Mouse (Mus musculus): ENCODE data around the gene Rsad1. TPM values are rescaled to one million over a fixed set of nuclear protein-coding genes. Genes with fewer than 3 reads are reported as not detected.

Gene Rsad1
- polyA plus RNA-seq (2015; fragmentation: Illumina TruSeq; extraction: RNeasy Lipid Tissue Mini Kit (QIAGEN cat#74804); ENCODE audit: insufficient read depth, low replicate concordance): 5.6 TPM

GRCm38 (mm10) chr11:94548888-94549690, at the start of gene Rsad1:
TSS of gene Rsad1 (minus strand) at chr11:94549255.

GRCm38 (mm10) chr11:94564437-94565150, 15.5 kb upstream of the Rsad1 start, which contains the start of gene Chad:
TSS of gene Chad (plus strand) at chr11:94565047.

GRCm38 (mm10) chr11:94521219-94521843, 27.7 kb downstream of the Rsad1 start, which contains the start of gene Mycbpap:
TSS of gene Mycbpap (minus strand) at chr11:94521742.

GRCm38 (mm10) chr11:94499661-94500152, 49.3 kb downstream of the Rsad1 start, which contains the start of gene Epn3:
TSS of gene Epn3 (minus strand) at chr11:94499974.

Other genes with a start within 250 kb of the Rsad1 start
- gene Luc7l3, start 227.3 kb downstream of the Rsad1 start, polyA plus RNA-seq (2015; fragmentation: Illumina TruSeq; extraction: RNeasy Lipid Tissue Mini Kit (QIAGEN cat#74804); ENCODE audit: insufficient read depth, low replicate concordance): 285 TPM
- gene Ankrd40, start 221.3 kb downstream of the Rsad1 start, polyA plus RNA-seq (2015; fragmentation: Illumina TruSeq; extraction: RNeasy Lipid Tissue Mini Kit (QIAGEN cat#74804); ENCODE audit: insufficient read depth, low replicate concordance): 64.1 TPM
- 15.6 TPM for gene Abcc3, start 156.3 kb downstream of the Rsad1 start, polyA plus RNA-seq (2015; fragmentation: Illumina TruSeq; extraction: RNeasy Lipid Tissue Mini Kit (QIAGEN cat#74804); ENCODE audit: insufficient read depth, low replicate concordance)
- 0.76 TPM for gene Cacna1g, start 75.1 kb downstream of the Rsad1 start, polyA plus RNA-seq (2015; fragmentation: Illumina TruSeq; extraction: RNeasy Lipid Tissue Mini Kit (QIAGEN cat#74804); ENCODE audit: insufficient read depth, low replicate concordance)
- gene Spata20, start 63.1 kb downstream of the Rsad1 start, polyA plus RNA-seq (2015; fragmentation: Illumina TruSeq; extraction: RNeasy Lipid Tissue Mini Kit (QIAGEN cat#74804); ENCODE audit: insufficient read depth, low replicate concordance): not detected
- not detected for gene Epn3, start 49.3 kb downstream of the Rsad1 start, polyA plus RNA-seq (2015; fragmentation: Illumina TruSeq; extraction: RNeasy Lipid Tissue Mini Kit (QIAGEN cat#74804); ENCODE audit: insufficient read depth, low replicate concordance)
- gene Mycbpap, start 27.5 kb downstream of the Rsad1 start, polyA plus RNA-seq (2015; fragmentation: Illumina TruSeq; extraction: RNeasy Lipid Tissue Mini Kit (QIAGEN cat#74804); ENCODE audit: insufficient read depth, low replicate concordance): 0.18 TPM
- not detected for gene Chad, start 15.8 kb upstream of the Rsad1 start, polyA plus RNA-seq (2015; fragmentation: Illumina TruSeq; extraction: RNeasy Lipid Tissue Mini Kit (QIAGEN cat#74804); ENCODE audit: insufficient read depth, low replicate concordance)
- 46.7 TPM for gene Acsf2, start 52.6 kb upstream of the Rsad1 start, polyA plus RNA-seq (2015; fragmentation: Illumina TruSeq; extraction: RNeasy Lipid Tissue Mini Kit (QIAGEN cat#74804); ENCODE audit: insufficient read depth, low replicate concordance)
- gene Lrrc59, start 80.5 kb upstream of the Rsad1 start, polyA plus RNA-seq (2015; fragmentation: Illumina TruSeq; extraction: RNeasy Lipid Tissue Mini Kit (QIAGEN cat#74804); ENCODE audit: insufficient read depth, low replicate concordance): 50.7 TPM
- 31.3 TPM for gene Mrpl27, start 104.5 kb upstream of the Rsad1 start, polyA plus RNA-seq (2015; fragmentation: Illumina TruSeq; extraction: RNeasy Lipid Tissue Mini Kit (QIAGEN cat#74804); ENCODE audit: insufficient read depth, low replicate concordance)
- 1.8 TPM for gene Eme1, start 104.7 kb upstream of the Rsad1 start, polyA plus RNA-seq (2015; fragmentation: Illumina TruSeq; extraction: RNeasy Lipid Tissue Mini Kit (QIAGEN cat#74804); ENCODE audit: insufficient read depth, low replicate concordance)
- 5.5 TPM for gene Xylt2, start 128.3 kb upstream of the Rsad1 start, polyA plus RNA-seq (2015; fragmentation: Illumina TruSeq; extraction: RNeasy Lipid Tissue Mini Kit (QIAGEN cat#74804); ENCODE audit: insufficient read depth, low replicate concordance)
- not detected for gene Gm11541, start 155.2 kb upstream of the Rsad1 start, polyA plus RNA-seq (2015; fragmentation: Illumina TruSeq; extraction: RNeasy Lipid Tissue Mini Kit (QIAGEN cat#74804); ENCODE audit: insufficient read depth, low replicate concordance)
- not detected for gene Cdc34b, start 192.5 kb upstream of the Rsad1 start, polyA plus RNA-seq (2015; fragmentation: Illumina TruSeq; extraction: RNeasy Lipid Tissue Mini Kit (QIAGEN cat#74804); ENCODE audit: insufficient read depth, low replicate concordance)
- gene Tmem92, start 233.4 kb upstream of the Rsad1 start, polyA plus RNA-seq (2015; fragmentation: Illumina TruSeq; extraction: RNeasy Lipid Tissue Mini Kit (QIAGEN cat#74804); ENCODE audit: insufficient read depth, low replicate concordance): not detected

Measured in spleen, adult 10 weeks (tissue).